Mouse (Mus musculus) embryonic fibroblast, embryonic 13.5 days (primary cell): Measurements from ENCODE around the gene Zbed5.

ENCODE experiments used
- CTCF ChIP-seq: IDR thresholded peaks from 2 replicates; pipeline ENCODE4 v1.5.1; 2011; ENCODE audit warnings: mild to moderate bottlenecking, control low read depth, low read length, moderate library complexity, borderline replicate concordance; ENCODE audit not compliant: insufficient read depth
- POLR2A ChIP-seq: IDR thresholded peaks from 2 replicates; pipeline ENCODE4 v1.6.1; 2011; ENCODE audit warnings: low read depth, mild to moderate bottlenecking, control low read depth, low read length, moderate library complexity

GRCm38 (mm10) chr5:129909591-129909990 lies 14.1 kb downstream of the Zbed5 start:
- TF ChIP-seq POLR2A (no peak), CTCF (no peak)
